Mouse (Mus musculus) CH12F3 (cell line): ENCODE results near the gene Vmn1r71.
"Not testable (repeated sequence)": the region's sequence is repeated elsewhere in the genome, so short reads cannot be mapped to it uniquely, and the experiment has no call there.

Experiments
- in situ Hi-C: fragments of 300-500 bp; cut with MboI; formaldehyde crosslinking; loops from 2 replicates; pipeline ENCODE4 v1.14.3; 2020; ENCODE audit warnings: low sequenced_read_pairs

The Vmn1r71 gene

GRCm38 (mm10) chr7:10754264-10754663, at the start of gene Vmn1r71:
Vmn1r71 (minus strand) TSS chr7:10754364.
- in situ Hi-C loops: no loop called here

- in situ Hi-C loops: not testable (repeated sequence)
Measured at GRCm38 (mm10) chr7:10757551-10757950, 3.4 kb upstream of the Vmn1r71 start.
